Mouse (Mus musculus) neural tube, embryonic 15.5 days (tissue): ENCODE results near the gene Nphs1. TPM values are rescaled to one million over a fixed set of nuclear protein-coding genes. Genes with fewer than 3 reads are reported as not detected.
"Not testable (repeated sequence)": the region's sequence is repeated elsewhere in the genome, so short reads cannot be mapped to it uniquely, and the experiment has no call there.

Source experiments
- ATAC-seq: fragments of 200-750 bp; cut with Nextera tagmentation; 2 replicates; pipeline ENCODE4 v1.8.0; 2017; ENCODE audit warnings: mild to moderate bottlenecking, moderate TSS enrichment, moderate library complexity; ENCODE audit not compliant: low FRiP score
- H3K27ac ChIP-seq: fragments of 300-500 bp; sonication (generic); replicated peaks from 2 replicates; pipeline ENCODE4 v1.5.1; 2015; ENCODE audit warnings: mild to moderate bottlenecking, inconsistent platforms
- H3K27me3 ChIP-seq: fragments of 300-500 bp; sonication (generic); replicated peaks from 2 replicates; pipeline ENCODE4 v1.6.1; 2015; ENCODE audit warnings: inconsistent platforms
- H3K36me3 ChIP-seq: fragments of 300-500 bp; sonication (generic); 2 replicates; pipeline ENCODE4 v1.6.1; 2015; ENCODE audit warnings: inconsistent platforms
- H3K4me1 ChIP-seq: fragments of 300-500 bp; sonication (generic); 2 replicates; pipeline ENCODE4 v1.6.1; 2015; ENCODE audit warnings: inconsistent platforms
- H3K4me2 ChIP-seq: fragments of 300-500 bp; sonication (generic); 2 replicates; pipeline ENCODE4 v1.6.1; 2015; ENCODE audit warnings: inconsistent platforms, mild to moderate bottlenecking, moderate library complexity
- H3K4me3 ChIP-seq: fragments of 300-500 bp; sonication (generic); replicated peaks from 2 replicates; pipeline ENCODE4 v1.5.1; 2015; ENCODE audit warnings: mild to moderate bottlenecking, inconsistent platforms
- H3K9ac ChIP-seq: fragments of 300-500 bp; sonication (generic); replicated peaks from 2 replicates; pipeline ENCODE4 v1.6.1; 2015; ENCODE audit warnings: mild to moderate bottlenecking, inconsistent platforms
- H3K9me3 ChIP-seq: fragments of 300-500 bp; sonication (generic); replicated peaks from 2 replicates; pipeline ENCODE4 v1.6.1; 2016; ENCODE audit warnings: inconsistent platforms
- WGBS: fragments of 180-500 bp; shearing (Covaris S2); methylation state at CpG from one replicate; pipeline ENCODE4 v1.1.7; 2015; ENCODE audit warnings: mixed read lengths; 5-methylcytosine and 5-hydroxymethylcytosine counted together
- polyA plus RNA-seq: library from polyadenylated mRNA; unstranded; fragments of >200 nt; fragmentation: Nextera tagmentation; extraction: Ambion mirVana; gene quantifications from 2 replicates; pipeline ENCODE4 v1.2.1, GENCODE M21; 2015

Nphs1 gene
- polyA plus RNA-seq, 1 experiment from 2014 or later, result 0.14 TPM

DNA sequence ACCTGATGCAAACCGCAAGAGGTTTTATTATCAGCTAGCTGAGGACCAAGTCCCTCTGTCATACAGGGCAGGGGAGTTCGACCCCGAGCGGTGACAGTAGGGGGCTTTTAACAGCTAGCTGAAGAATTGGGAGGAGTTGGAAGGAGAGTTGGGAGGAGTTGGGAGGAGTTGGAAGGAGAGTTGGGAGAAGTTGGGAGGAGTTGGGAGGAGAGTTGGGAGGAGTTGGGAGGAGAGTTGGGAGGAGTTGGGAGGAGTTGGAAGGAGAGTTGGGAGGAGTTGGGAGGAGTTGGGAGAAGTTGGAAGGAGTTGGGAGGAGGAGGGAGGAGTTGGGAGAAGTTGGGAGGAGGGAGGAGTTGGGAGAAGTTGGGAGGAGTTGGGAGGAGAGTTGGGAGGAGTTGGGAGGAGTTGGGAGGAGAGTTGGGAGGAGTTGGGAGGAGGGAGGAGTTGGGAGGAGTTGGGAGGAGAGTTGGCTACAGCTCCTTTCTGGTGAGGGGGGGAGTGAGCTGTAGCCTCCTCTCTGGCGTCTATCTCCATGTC is 37.5 kb downstream of the Nphs1 start:
- not testable (repeated sequence) for H3K4me2 ChIP-seq, H3K4me3 ChIP-seq, H3K27me3 ChIP-seq, H3K27ac ChIP-seq, ATAC-seq, H3K9me3 ChIP-seq, H3K4me1 ChIP-seq, H3K36me3 ChIP-seq, H3K9ac ChIP-seq
- 51% methylated on average over 5 of the region's 5 CpGs for WGBS

- not testable (repeated sequence) for H3K4me1 ChIP-seq, H3K9me3 ChIP-seq, H3K4me2 ChIP-seq, H3K27ac ChIP-seq, H3K9ac ChIP-seq, H3K27me3 ChIP-seq, H3K4me3 ChIP-seq, H3K36me3 ChIP-seq, ATAC-seq
- 68% methylated on average over 5 of the region's 5 CpGs for WGBS
These were observed 43.0 kb downstream of the Nphs1 start for GRCm38 (mm10) chr7:30501159-30501558.

DNA sequence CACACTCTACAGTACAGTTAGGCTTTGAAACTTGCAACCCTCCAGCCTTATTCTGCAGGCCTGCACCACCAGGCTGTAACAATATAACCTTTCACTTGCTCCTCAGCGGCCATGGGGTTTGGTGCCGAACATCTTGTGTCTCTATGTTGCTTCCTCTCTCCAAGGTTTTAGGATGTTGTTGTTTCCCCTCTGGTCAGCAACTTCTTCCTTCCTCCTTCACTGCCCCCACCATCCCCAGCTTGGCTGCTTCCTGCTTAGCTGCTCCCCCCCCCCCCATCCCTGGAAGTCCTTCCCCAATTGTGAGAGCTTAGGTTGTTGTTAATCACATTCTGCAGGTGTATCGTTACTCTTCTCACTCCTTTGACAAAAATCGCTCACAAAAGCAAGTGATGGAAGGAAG is 49.9 kb downstream of the Nphs1 start:
- no peak overlapping the region for H3K4me3 ChIP-seq
- no peak for ATAC-seq
- no peaks in the 10 kb centered on the region for H3K27me3 ChIP-seq
- no peaks in the 10 kb centered on the region for H3K9me3 ChIP-seq
- WGBS, result 73% methylated on average over 4 of the region's 4 CpGs
- H3K27ac ChIP-seq, result no peak overlapping the region
- H3K9ac ChIP-seq, result no peak overlapping the region
- H3K36me3 ChIP-seq, result no peaks in the 10 kb centered on the region
- H3K4me1 ChIP-seq, result no peaks in the 10 kb centered on the region
- H3K4me2 ChIP-seq, result no peak overlapping the region

DNA sequence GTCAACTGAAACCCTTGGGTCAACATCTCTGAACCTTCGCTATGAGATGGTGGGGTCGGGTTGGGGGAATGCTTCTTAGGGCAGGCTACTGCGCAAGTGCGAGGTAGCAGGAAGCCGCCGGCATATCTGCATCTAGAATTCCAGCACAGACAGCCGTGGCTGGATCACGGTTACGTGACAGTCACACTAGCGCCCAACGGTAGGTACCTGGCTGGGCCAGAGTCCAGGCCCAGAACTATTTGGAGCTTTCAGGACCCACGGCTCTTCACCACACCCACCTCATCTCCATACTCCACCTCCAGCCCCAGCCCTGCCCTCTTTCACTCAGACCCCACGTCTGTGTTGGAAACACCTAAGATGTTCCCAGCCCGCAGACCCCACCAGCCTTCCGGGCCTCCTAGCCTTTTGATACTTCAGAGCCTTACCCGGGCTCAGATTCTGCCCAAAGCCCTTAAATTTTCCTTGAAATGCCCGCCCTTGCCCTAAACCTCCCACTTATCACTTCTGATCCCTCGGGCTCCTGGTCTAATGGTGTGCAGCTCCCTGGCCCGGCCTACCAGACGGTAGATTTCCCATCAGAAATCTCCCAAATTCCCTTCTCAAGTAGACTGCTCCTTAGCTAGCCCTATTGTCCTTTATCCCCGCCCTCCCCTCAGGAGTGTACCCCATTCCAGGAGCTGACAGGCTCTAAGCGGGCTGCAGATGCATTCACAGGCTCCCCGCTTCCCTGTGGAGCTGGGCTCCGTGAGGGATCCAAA is 57.1 kb downstream of the Nphs1 start:
- no peak overlapping the region for H3K9ac ChIP-seq
- H3K4me3 ChIP-seq, result no peak overlapping the region
- no peaks in the 10 kb centered on the region for H3K4me1 ChIP-seq
- WGBS, result 63% methylated on average over 24 of the region's 24 CpGs
- H3K9me3 ChIP-seq, result no peaks in the 10 kb centered on the region
- no peak overlapping the region for H3K27ac ChIP-seq
- no peak overlapping the region for H3K4me2 ChIP-seq
- H3K36me3 ChIP-seq, result no peaks in the 10 kb centered on the region
- no peaks in the 10 kb centered on the region for H3K27me3 ChIP-seq
- ATAC-seq, result no peak

DNA sequence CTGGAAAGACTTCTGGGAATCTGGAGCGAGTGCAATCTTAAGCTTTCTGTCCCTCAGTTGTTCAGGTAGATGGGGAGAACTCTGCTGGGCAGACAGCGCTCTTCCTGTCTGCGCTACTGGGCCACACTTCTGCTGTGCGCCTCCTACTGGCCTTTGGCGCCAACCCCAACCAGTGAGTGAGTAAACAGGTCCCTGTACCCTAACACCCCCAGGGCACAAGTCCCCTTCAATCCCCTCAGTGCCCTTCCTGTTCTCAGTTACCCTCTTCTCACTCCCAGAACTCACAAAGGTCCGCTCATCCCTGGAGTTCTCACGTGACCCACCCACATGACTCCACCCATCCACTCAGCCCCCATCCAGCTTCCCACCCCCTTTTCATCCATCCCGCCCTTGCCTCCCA is 60.2 kb downstream of the Nphs1 start:
- 52% methylated on average over 8 of the region's 8 CpGs for WGBS
- no peak for ATAC-seq

GRCm38 (mm10) chr7:30520396-30520795 is 62.3 kb downstream of the Nphs1 start:
- Histone ChIP-seq H3K9me3 (no peaks in the 10 kb centered on the region), H3K4me3 (no peak overlapping the region), H3K4me1 (no peaks in the 10 kb centered on the region), H3K27ac (no peak overlapping the region), H3K9ac (no peak overlapping the region), H3K36me3 (peaks cover 28% of the 10 kb centered on the region), H3K27me3 (no peaks in the 10 kb centered on the region), H3K4me2 (no peak overlapping the region)
- peak; percentile 19 for ATAC-seq
- WGBS, result 68% methylated on average over 4 of the region's 4 CpGs

More for the DNA sequence above, 60.2 kb downstream of the Nphs1 start:
- H3K36me3 ChIP-seq, result peaks cover 8% of the 10 kb centered on the region
- H3K27me3 ChIP-seq, result no peaks in the 10 kb centered on the region
- H3K4me2 ChIP-seq, result no peak overlapping the region
- H3K9ac ChIP-seq, result no peak overlapping the region
- no peak overlapping the region for H3K27ac ChIP-seq
- H3K4me3 ChIP-seq, result no peak overlapping the region
- H3K4me1 ChIP-seq, result no peaks in the 10 kb centered on the region
- no peaks in the 10 kb centered on the region for H3K9me3 ChIP-seq

- 68% methylated on average over 5 of the region's 5 CpGs for WGBS
- H3K27me3 ChIP-seq, result no peaks in the 10 kb centered on the region
- H3K9ac ChIP-seq, result no peak overlapping the region
- no peak overlapping the region for H3K27ac ChIP-seq
- H3K4me1 ChIP-seq, result no peaks in the 10 kb centered on the region
- no peaks in the 10 kb centered on the region for H3K9me3 ChIP-seq
- peaks cover 32% of the 10 kb centered on the region for H3K36me3 ChIP-seq
- H3K4me3 ChIP-seq, result no peak overlapping the region
- ATAC-seq, result 0 out of 2 replicates have a peak, but pooled peaks have one; percentile 5
- H3K4me2 ChIP-seq, result no peak overlapping the region
These were observed 62.7 kb downstream of the Nphs1 start for GRCm38 (mm10) chr7:30520856-30521255.

DNA sequence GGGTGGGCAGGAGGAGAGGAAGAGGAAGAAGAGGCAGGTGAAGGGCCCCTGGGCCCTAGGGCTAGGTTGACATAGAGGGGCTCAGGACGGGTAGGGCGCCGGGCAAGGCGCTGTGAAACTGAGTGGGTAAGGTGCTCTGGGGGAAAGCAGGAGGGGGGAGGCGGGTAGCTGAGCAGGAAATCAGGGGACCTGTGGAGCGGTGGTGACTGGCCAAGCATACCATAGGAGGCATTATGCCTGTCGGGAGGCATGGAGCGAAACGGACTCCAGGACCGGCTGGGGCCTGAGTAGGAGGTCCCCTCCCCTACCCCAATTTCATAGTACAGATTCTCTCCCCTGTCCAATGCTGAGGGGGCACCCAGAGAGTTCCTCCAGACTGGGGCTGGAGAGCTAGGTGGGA is 64.8 kb downstream of the Nphs1 start:
- Histone ChIP-seq H3K9me3 (no peaks in the 10 kb centered on the region), H3K36me3 (peaks cover 51% of the 10 kb centered on the region), H3K4me1 (peaks cover 4% of the 10 kb centered on the region; the same call in 1 of the 2 replicates), H3K27me3 (no peaks in the 10 kb centered on the region), H3K27ac (no peak overlapping the region), H3K9ac (no peak overlapping the region), H3K4me2 (no peak overlapping the region), H3K4me3 (no peak overlapping the region)
- WGBS, result 82% methylated on average over 10 of the region's 10 CpGs
- ATAC-seq, result no peak

DNA sequence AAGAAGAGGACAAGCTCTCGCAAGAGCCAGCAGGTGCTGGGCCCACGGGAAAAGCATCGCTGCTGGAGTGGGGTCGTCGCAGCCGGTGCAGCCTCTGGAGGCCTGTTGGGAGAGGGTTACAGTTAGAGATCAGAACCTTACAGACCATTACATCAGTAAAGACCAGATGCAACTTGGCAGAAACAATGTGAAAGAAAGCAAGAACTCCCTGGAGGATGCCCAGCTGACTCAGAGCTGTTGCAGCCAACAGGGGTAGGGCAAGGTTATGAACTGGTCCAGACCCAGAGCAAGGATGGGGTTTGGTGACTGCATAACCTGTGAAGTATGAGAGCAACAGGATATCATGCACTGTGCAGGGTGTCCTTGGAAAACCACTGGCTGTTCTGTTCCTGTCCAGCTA is 66.4 kb downstream of the Nphs1 start:
- Histone ChIP-seq H3K36me3 (peaks cover 67% of the 10 kb centered on the region), H3K27ac (no peak overlapping the region), H3K27me3 (no peaks in the 10 kb centered on the region), H3K9me3 (no peaks in the 10 kb centered on the region), H3K4me1 (peaks cover 4% of the 10 kb centered on the region; the same call in 1 of the 2 replicates), H3K9ac (no peak overlapping the region), H3K4me3 (no peak overlapping the region), H3K4me2 (no peak overlapping the region)
- WGBS, result 80% methylated on average over 6 of the region's 6 CpGs
- ATAC-seq, result no peak

DNA sequence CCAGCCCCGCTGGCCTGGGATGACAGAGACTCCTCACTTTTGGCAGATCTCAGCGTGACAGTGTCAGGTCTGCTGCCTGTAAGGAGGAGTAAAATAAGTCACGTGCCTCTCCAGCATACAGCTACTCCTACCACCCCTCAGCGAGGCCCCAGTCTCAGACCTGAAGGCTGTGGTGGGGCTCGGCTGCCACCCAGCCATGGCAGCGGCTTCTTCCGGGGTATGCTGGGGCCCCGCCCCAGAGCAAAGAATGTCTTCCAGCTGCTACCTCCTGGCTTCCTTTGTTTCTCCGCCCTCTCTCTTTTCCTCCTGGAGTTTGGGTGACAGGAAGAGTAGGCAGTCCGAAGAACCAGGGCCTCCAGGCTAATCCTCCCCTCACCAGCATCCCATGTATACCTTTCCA is 67.8 kb downstream of the Nphs1 start:
- ATAC-seq, result no peak
- no peaks in the 10 kb centered on the region for H3K9me3 ChIP-seq
- peaks cover 8% of the 10 kb centered on the region; the same call in 1 of the 2 replicates for H3K4me1 ChIP-seq
- H3K9ac ChIP-seq, result no peak overlapping the region
- H3K36me3 ChIP-seq, result peaks cover 82% of the 10 kb centered on the region
- no peaks in the 10 kb centered on the region for H3K27me3 ChIP-seq
- WGBS, result 37% methylated on average over 10 of the region's 10 CpGs
- no peak overlapping the region for H3K4me3 ChIP-seq
- no peak overlapping the region for H3K4me2 ChIP-seq
- H3K27ac ChIP-seq, result no peak overlapping the region

GRCm38 (mm10) chr7:30526399-30526798 is 68.3 kb downstream of the Nphs1 start:
- peaks cover 87% of the 10 kb centered on the region for H3K36me3 ChIP-seq
- ATAC-seq, result no peak
- WGBS, result 28% methylated on average over 17 of the region's 17 CpGs
- H3K9ac ChIP-seq, result no peak overlapping the region
- no peaks in the 10 kb centered on the region for H3K9me3 ChIP-seq
- H3K27ac ChIP-seq, result no peak overlapping the region
- peaks cover 12% of the 10 kb centered on the region for H3K4me1 ChIP-seq
- no peaks in the 10 kb centered on the region for H3K27me3 ChIP-seq
- H3K4me3 ChIP-seq, result no peak overlapping the region
- H3K4me2 ChIP-seq, result no peak overlapping the region

- WGBS, result 79% methylated on average over 14 of the region's 14 CpGs
- Histone ChIP-seq H3K4me3 (no peak overlapping the region), H3K4me1 (peaks cover 18% of the 10 kb centered on the region), H3K36me3 (peaks cover 92% of the 10 kb centered on the region), H3K27ac (no peak overlapping the region), H3K4me2 (no peak overlapping the region), H3K27me3 (no peaks in the 10 kb centered on the region), H3K9me3 (no peaks in the 10 kb centered on the region), H3K9ac (no peak overlapping the region)
- no peak for ATAC-seq
These were observed 68.9 kb downstream of the Nphs1 start for GRCm38 (mm10) chr7:30526981-30527380.
